Mouse (Mus musculus) liver, postnatal 0 days (tissue): ENCODE data around the gene Mpzl1. TPM values are rescaled to one million over a fixed set of nuclear protein-coding genes. Genes with fewer than 3 reads are reported as not detected.
"Not testable (repeated sequence)": the region's sequence is repeated elsewhere in the genome, so short reads cannot be mapped to it uniquely, and the experiment has no call there.

ENCODE experiments used
- ATAC-seq: fragments of 200-750 bp; cut with Nextera tagmentation; 2 replicates; pipeline ENCODE4 v1.8.0; 2017; ENCODE audit warnings: mild to moderate bottlenecking, moderate library complexity
- DNase-seq: peaks from one replicate; pipeline ENCODE4 v3.0.0-alpha.2; 2016
- H3K27ac ChIP-seq: fragments of 300-500 bp; sonication (generic); 2 replicates; pipeline ENCODE4 v1.5.1; 2014; ENCODE audit warnings: antibody characterized with exemption, moderate library complexity, mild to moderate bottlenecking, low read depth
- H3K27me3 ChIP-seq: fragments of 300-500 bp; sonication (generic); 2 replicates; pipeline ENCODE4 v1.6.1; 2014; ENCODE audit warnings: low read length, control low read depth, mixed read lengths; ENCODE audit not compliant: insufficient read depth
- H3K36me3 ChIP-seq: fragments of 300-500 bp; sonication (generic); replicated peaks from 2 replicates; pipeline ENCODE4 v1.6.1; 2014; ENCODE audit warnings: mild to moderate bottlenecking, control low read depth, low read length, moderate library complexity, mixed read lengths; ENCODE audit not compliant: insufficient read depth
- H3K4me1 ChIP-seq: fragments of 300-500 bp; sonication (generic); 2 replicates; pipeline ENCODE4 v1.6.1; 2014; ENCODE audit warnings: antibody characterized with exemption, mild to moderate bottlenecking, control low read depth; ENCODE audit not compliant: insufficient read depth
- H3K4me2 ChIP-seq: fragments of 300-500 bp; sonication (generic); 2 replicates; pipeline ENCODE4 v1.6.1; 2014; ENCODE audit warnings: low read depth, mild to moderate bottlenecking, low read length, moderate library complexity, mixed read lengths
- H3K4me3 ChIP-seq: fragments of 300-500 bp; sonication (generic); 2 replicates; pipeline ENCODE4 v1.5.1; 2014; ENCODE audit warnings: low read depth, low read length
- H3K9ac ChIP-seq: fragments of 300-500 bp; sonication (generic); replicated peaks from 2 replicates; pipeline ENCODE4 v1.6.1; 2014; ENCODE audit warnings: mild to moderate bottlenecking, moderate library complexity
- H3K9me3 ChIP-seq: fragments of 300-500 bp; sonication (generic); 2 replicates; pipeline ENCODE4 v1.6.1; 2016; ENCODE audit warnings: mild to moderate bottlenecking, control low read depth, low read length, mixed read lengths
- CTCF ChIP-seq: sonication (generic); IDR thresholded peaks from 2 replicates; pipeline ENCODE4 v1.5.1; 2016; ENCODE audit warnings: antibody characterized with exemption, low read depth
- EP300 ChIP-seq: IDR thresholded peaks from 2 replicates; pipeline ENCODE4 v1.6.1; 2016; ENCODE audit warnings: antibody characterized with exemption, low read depth, mild to moderate bottlenecking
- WGBS: fragments of 180-500 bp; shearing (Covaris S2); extraction: QIAGEN DNeasy Blood & Tissue Kit; methylation state at CpG from one replicate; pipeline ENCODE4 v1.1.7; 2014; ENCODE audit not compliant: insufficient replicate concordance; 5-methylcytosine and 5-hydroxymethylcytosine counted together
- polyA plus RNA-seq: library from polyadenylated mRNA; unstranded; fragments of >200 nt; fragmentation: Nextera tagmentation; extraction: Ambion mirVana; gene quantifications from 2 replicates; pipeline ENCODE4 v1.2.1, GENCODE M21; 2015

The Mpzl1 gene
- polyA plus RNA-seq, result 26.6 and 33.4 TPM in 2 replicates

DNA sequence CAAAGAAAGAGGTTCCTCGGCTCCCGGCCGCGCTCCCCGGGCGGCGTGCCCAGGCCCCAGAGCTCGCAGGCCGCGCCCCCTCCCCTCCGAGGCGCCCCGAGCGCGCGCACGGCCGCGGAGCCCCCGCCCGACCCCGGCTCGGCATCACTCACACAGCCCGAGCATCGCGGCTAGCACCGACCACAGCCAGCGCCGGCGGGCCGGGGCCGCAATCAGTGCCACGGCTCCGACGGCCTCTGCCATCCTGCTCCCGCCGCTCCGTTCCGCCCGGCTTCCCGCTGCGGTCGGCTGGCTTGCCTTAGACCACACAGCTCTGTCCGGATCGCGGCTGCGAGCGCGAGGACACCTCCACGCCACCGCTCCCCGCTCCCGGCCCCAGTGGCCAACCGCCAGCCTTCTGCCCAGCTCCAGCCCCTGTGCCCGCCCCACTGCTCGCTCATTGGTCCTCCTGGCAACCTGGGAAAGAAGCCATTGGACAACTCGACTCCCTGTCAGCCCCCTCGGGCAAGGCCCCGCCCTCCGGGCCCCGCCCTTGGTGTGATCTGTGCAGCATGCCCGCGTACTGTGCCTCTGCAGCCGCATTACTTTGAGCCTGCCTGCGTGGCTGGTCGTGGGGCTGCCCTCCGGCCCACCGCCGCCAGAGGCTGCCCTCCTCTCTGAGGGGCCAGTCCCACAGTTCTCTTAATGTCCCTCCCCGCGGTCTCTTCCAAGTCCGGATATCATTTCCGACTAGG is at the start of gene Mpzl1:
Gene Mpzl1, minus strand, starts transcription at position 388 of the 734 bp plus-strand sequence.
- peak within 1 kb of the TSS; percentile 91 for H3K27ac ChIP-seq
- H3K27me3 ChIP-seq, result no peaks in the 10 kb centered on the region
- no peaks in the 10 kb centered on the region for H3K36me3 ChIP-seq
- DNase-seq, result peak; percentile 98
- TF ChIP-seq CTCF (no peak), EP300 (no peak)
- H3K4me1 ChIP-seq, result peaks cover 23% of the 10 kb centered on the region
- H3K4me2 ChIP-seq, result peak within 1 kb of the TSS; percentile 96
- peak within 1 kb of the TSS; percentile 82 for H3K4me3 ChIP-seq
- H3K9ac ChIP-seq, result peak within 1 kb of the TSS; percentile 82
- under 1% methylated on average over 55 of the region's 73 CpGs for WGBS
- H3K9me3 ChIP-seq, result no peaks in the 10 kb centered on the region
- peak; percentile 99 for ATAC-seq

DNA sequence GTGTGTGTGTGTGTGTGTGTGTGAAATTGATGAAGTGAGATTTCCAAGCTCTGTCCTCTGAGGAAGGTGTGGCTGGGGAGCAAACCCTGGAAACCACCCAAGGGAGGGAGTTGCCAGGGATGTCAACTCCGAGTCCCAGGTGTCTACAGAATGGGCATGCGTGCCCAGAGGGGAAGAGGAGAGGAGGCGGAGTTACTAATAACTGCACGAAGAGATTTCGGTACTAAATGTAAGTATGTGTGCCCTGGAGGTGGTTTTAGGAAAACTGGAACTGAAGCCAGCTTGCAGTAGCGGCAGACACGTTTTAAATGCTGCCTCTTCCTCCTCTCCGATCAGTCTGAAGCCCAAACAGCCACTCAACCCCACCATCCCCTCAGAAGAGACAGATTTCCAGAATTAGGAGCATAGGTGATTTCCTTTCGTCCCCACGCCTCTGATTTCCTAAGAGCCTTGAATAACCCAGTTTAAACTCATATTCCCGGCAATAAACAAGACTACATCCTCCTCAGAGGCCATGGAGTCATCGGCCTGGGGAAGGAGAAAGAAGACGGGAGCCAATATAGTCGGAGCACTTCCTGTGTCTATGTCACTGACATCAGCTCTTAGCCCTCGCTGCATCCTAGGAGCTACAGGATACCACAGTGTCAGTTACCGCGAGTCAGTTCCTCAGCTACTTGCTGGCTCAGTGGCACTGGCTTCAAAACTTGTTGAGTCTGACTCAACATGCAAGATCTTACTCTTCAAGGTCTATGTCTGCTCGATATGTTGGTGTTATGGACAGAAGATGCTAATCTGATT is 47.9 kb upstream of the Mpzl1 start:
- Histone ChIP-seq H3K36me3 (peaks cover 8% of the 10 kb centered on the region), H3K4me3 (no peak overlapping the region), H3K27ac (peak overlapping the region; percentile 77), H3K9me3 (no peaks in the 10 kb centered on the region), H3K9ac (no peak overlapping the region), H3K27me3 (no peaks in the 10 kb centered on the region), H3K4me1 (peaks cover 19% of the 10 kb centered on the region), H3K4me2 (0 out of 2 replicates have a peak overlapping the region, but pooled peaks have one; percentile 38)
- TF ChIP-seq CTCF, result no peak
- 0 out of 2 replicates have a peak, but pooled peaks have one; percentile 32 for TF ChIP-seq EP300
- DNase-seq, result no peak
- peak; percentile 25; the same call in 1 of the 2 replicates for ATAC-seq
- WGBS, result 51% methylated on average over 18 of the region's 18 CpGs

DNA sequence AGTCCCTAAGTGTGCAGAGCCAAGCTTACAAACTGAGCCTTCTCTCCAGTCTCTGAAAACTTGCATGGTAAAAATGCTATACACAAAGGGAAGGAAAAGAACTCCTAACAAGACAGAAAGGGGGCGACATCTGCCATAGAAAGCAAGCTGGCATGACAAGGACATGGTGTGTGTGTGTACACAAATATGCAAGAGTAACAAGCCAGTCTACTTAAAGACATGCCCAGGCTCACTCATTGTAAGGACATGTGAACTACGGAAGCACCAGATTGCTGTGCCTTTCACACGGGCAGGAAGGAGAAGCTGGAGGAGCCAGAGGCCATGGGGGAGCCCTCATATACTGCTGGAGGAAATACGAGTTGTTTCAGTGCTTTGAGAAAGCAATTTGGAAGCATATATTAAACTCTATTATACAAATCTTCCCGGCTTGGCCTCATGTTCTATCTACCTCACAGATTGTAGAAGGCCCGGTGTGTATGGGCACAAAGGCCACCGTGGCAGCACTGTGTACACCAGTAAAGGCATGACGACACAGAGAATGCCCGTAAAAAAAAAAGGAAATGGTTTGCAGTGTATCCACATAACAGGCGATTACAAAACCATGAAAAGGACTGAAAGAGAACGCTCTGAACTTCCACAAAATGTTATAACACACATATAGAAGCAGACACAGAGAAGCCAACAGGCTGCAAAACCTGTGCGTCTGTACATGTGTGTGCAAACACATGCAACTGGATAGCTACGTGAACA is 46.9 kb upstream of the Mpzl1 start:
- 32% methylated on average over 13 of the region's 13 CpGs for WGBS
- H3K36me3 ChIP-seq, result peaks cover 5% of the 10 kb centered on the region
- H3K9ac ChIP-seq, result no peak overlapping the region
- TF ChIP-seq CTCF, result peak; percentile 53
- TF ChIP-seq EP300, result no peak
- H3K4me3 ChIP-seq, result no peak overlapping the region
- peaks cover 26% of the 10 kb centered on the region for H3K4me1 ChIP-seq
- H3K27me3 ChIP-seq, result no peaks in the 10 kb centered on the region
- ATAC-seq (peak; percentile 56), DNase-seq (no peak)
- H3K27ac ChIP-seq, result peak overlapping the region; percentile 77
- peak overlapping the region; percentile 20; the same call in 1 of the 2 replicates for H3K4me2 ChIP-seq
- no peaks in the 10 kb centered on the region for H3K9me3 ChIP-seq

DNA sequence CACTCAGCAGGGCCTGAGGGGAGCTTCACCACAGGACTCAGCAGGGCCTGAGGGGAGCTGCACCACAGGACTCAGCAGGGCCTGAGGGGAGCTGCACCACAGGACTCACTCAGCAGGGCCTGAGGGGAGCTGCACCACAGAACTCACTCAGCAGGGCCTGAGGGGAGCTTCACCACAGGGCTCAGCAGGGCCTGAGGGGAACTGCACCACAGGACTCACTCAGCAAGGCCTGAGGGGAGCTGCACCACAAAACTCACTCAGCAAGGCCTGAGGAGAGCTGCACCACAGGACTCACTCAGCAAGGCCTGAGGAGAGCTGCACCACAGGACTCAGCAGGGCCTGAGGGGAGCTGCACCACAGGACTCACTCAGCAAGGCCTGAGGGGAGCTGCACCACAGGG is 45.7 kb upstream of the Mpzl1 start:
- not testable (repeated sequence) for ATAC-seq, DNase-seq, H3K9me3 ChIP-seq, H3K4me3 ChIP-seq, H3K36me3 ChIP-seq, H3K27me3 ChIP-seq, H3K4me2 ChIP-seq, H3K9ac ChIP-seq
- H3K4me1 ChIP-seq, result peaks cover 27% of the 10 kb centered on the region
- peak overlapping the region; percentile 77 for H3K27ac ChIP-seq

DNA sequence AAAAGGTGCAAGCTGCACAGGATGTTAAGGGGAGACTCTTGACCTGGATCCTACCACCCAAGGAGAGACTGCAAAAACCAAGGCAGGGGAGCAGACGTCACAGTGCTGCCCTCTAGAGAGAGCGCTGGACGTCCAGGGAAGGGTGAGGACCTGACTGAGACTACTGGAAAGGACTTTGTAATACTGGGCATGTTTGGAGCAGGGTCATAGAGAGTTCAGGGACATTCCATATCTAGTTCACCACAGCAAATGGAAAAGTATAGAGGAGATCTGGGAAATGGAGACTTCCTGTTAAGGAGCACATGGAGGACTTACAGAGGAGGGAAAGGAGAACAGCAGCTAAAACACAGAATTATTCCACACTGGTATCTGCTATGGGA is 45.3 kb upstream of the Mpzl1 start:
- TF ChIP-seq CTCF (peak; percentile 36), EP300 (0 out of 2 replicates have a peak, but pooled peaks have one; percentile 32)
- Histone ChIP-seq H3K9ac (no peak overlapping the region), H3K36me3 (peaks cover 5% of the 10 kb centered on the region), H3K27me3 (no peaks in the 10 kb centered on the region), H3K4me3 (no peak overlapping the region), H3K9me3 (no peaks in the 10 kb centered on the region), H3K4me2 (no peak overlapping the region), H3K4me1 (peaks cover 27% of the 10 kb centered on the region), H3K27ac (peak overlapping the region; percentile 77; the same call in 1 of the 2 replicates)
- DNase-seq, result no peak
- WGBS, result 63% methylated on average over 3 of the region's 3 CpGs
- ATAC-seq, result peak; percentile 30; the same call in 1 of the 2 replicates
